Mouse (Mus musculus): ENCODE data around the gene Mlkl. TPM values are rescaled to one million over a fixed set of nuclear protein-coding genes. Genes with fewer than 3 reads are reported as not detected.

Gene Mlkl
- 13.9 TPM for polyA plus RNA-seq (2021)

GRCm38 (mm10) chr8:111337890-111338347, at the start of gene Mlkl:
Gene Mlkl, minus strand, starts transcription at chr8:111338177.
- no peak for TF ChIP-seq CTCF (IDR thresholded peaks at IDR 0.05)
- ChIA-PET POLR2A (no interaction called here), CTCF (interaction anchor here (1.0 to 1.6 kb wide), 3 partner anchors 21 to 105 kb away, joined by 3 to 5 read pairs (median 5); no protein-coding TSS in a partner anchor)
- ATAC-seq (peak; percentile 58), DNase-seq (ENCODE audit: low read depth, low spot score) (peak; percentile 20)
- H3K27me3 ChIP-seq: no peaks in the 10 kb centered on the region
- in situ Hi-C loops (cut with MboI; ENCODE audit: low pct_unique_long_range_greater_than_20kb): no loop called here

GRCm38 (mm10) chr8:111385915-111386314, 47.9 kb upstream of the Mlkl start:
- DNase-seq (ENCODE audit: low read depth, low spot score) (no peak), ATAC-seq (no peak)
- in situ Hi-C loops (cut with MboI; ENCODE audit: low pct_unique_long_range_greater_than_20kb): no loop called here

GRCm38 (mm10) chr8:111384628-111385027, 46.7 kb upstream of the Mlkl start:
- CTCF ChIA-PET: no interaction called here
- in situ Hi-C loops (cut with MboI; ENCODE audit: low pct_unique_long_range_greater_than_20kb): no loop called here
- no peak for ATAC-seq
- TF ChIP-seq CTCF (IDR thresholded peaks at IDR 0.05): no peak
- DNase-seq (ENCODE audit: low read depth, low spot score): no peak
- POLR2A ChIA-PET: no interaction called here
- H3K27me3 ChIP-seq: peaks cover 8% of the 10 kb centered on the region

More at GRCm38 (mm10) chr8:111385915-111386314, 47.9 kb upstream of the Mlkl start:
- ChIA-PET POLR2A (interaction anchor here (0.9 to 1.1 kb wide), 2 partner anchors 20 to 87 kb away, joined by 3 read pairs; no protein-coding TSS in a partner anchor), CTCF (no interaction called here)
- peaks cover 8% of the 10 kb centered on the region for H3K27me3 ChIP-seq
- TF ChIP-seq CTCF (IDR thresholded peaks at IDR 0.05): no peak

- ATAC-seq (no peak), DNase-seq (ENCODE audit: low read depth, low spot score) (no peak)
- ChIA-PET CTCF (no interaction called here), POLR2A (no interaction called here)
- in situ Hi-C loops (cut with MboI; ENCODE audit: low pct_unique_long_range_greater_than_20kb): no loop called here
- no peaks in the 10 kb centered on the region for H3K27me3 ChIP-seq
- TF ChIP-seq CTCF (IDR thresholded peaks at IDR 0.05): no peak
Measured at GRCm38 (mm10) chr8:111375192-111375591, 37.2 kb upstream of the Mlkl start.

- no peaks in the 10 kb centered on the region for H3K27me3 ChIP-seq
- ChIA-PET CTCF (interaction anchor here (1.3 to 1.4 kb wide), 2 partner anchors 10 to 11 kb away, joined by 3 to 4 read pairs; no protein-coding TSS in a partner anchor), POLR2A (no interaction called here)
- in situ Hi-C loops (cut with MboI; ENCODE audit: low pct_unique_long_range_greater_than_20kb): no loop called here
- no peak for TF ChIP-seq CTCF (IDR thresholded peaks at IDR 0.05)
- no peak for ATAC-seq
- no peak for DNase-seq (ENCODE audit: low read depth, low spot score)
Measured at GRCm38 (mm10) chr8:111369711-111370110, 31.7 kb upstream of the Mlkl start.

- H3K27me3 ChIP-seq: no peaks in the 10 kb centered on the region
- ATAC-seq: no peak
- ChIA-PET POLR2A (no interaction called here), CTCF (interaction anchor here (1.2 to 1.4 kb wide), 2 partner anchors 24 to 72 kb away, joined by 3 read pairs; no protein-coding TSS in a partner anchor)
- in situ Hi-C loops (cut with MboI; ENCODE audit: low pct_unique_long_range_greater_than_20kb): no loop called here
- DNase-seq (ENCODE audit: low read depth, low spot score): no peak
- TF ChIP-seq CTCF (IDR thresholded peaks at IDR 0.05): no peak
Measured at GRCm38 (mm10) chr8:111367350-111367749, 29.4 kb upstream of the Mlkl start.

- H3K27me3 ChIP-seq: no peaks in the 10 kb centered on the region
- POLR2A ChIA-PET: interaction anchor here (1.6 kb wide), 1 partner anchor 19 kb away, joined by 3 read pairs; no protein-coding TSS in a partner anchor
- in situ Hi-C loops (cut with MboI; ENCODE audit: low pct_unique_long_range_greater_than_20kb): no loop called here
- no peak for TF ChIP-seq CTCF (IDR thresholded peaks at IDR 0.05)
- ATAC-seq (no peak), DNase-seq (ENCODE audit: low read depth, low spot score) (no peak)
- CTCF ChIA-PET: interaction anchor here (1.2 kb wide), 1 partner anchor 73 kb away, joined by 3 read pairs; no protein-coding TSS in a partner anchor
Measured at GRCm38 (mm10) chr8:111366610-111367234, 28.7 kb upstream of the Mlkl start.

- POLR2A ChIA-PET: no interaction called here
- in situ Hi-C loops (cut with MboI; ENCODE audit: low pct_unique_long_range_greater_than_20kb): no loop called here
Measured at GRCm38 (mm10) chr8:111363489-111363888, 25.5 kb upstream of the Mlkl start.

GRCm38 (mm10) chr8:111360579-111361209, 22.7 kb upstream of the Mlkl start:
- TF ChIP-seq CTCF (IDR thresholded peaks at IDR 0.05): no peak
- ChIA-PET CTCF (interaction anchor here (1.1 kb wide), 1 partner anchor 13 kb away, joined by 3 read pairs; no protein-coding TSS in a partner anchor), POLR2A (no interaction called here)
- no peak for DNase-seq (ENCODE audit: low read depth, low spot score)
- H3K27me3 ChIP-seq: no peaks in the 10 kb centered on the region
- in situ Hi-C loops (cut with MboI; ENCODE audit: low pct_unique_long_range_greater_than_20kb): no loop called here
- ATAC-seq: peak; percentile 67

More at GRCm38 (mm10) chr8:111363489-111363888, 25.5 kb upstream of the Mlkl start:
- CTCF ChIA-PET: no interaction called here
- ATAC-seq: no peak
- no peak for DNase-seq (ENCODE audit: low read depth, low spot score)
- no peaks in the 10 kb centered on the region for H3K27me3 ChIP-seq
- TF ChIP-seq CTCF (IDR thresholded peaks at IDR 0.05): no peak

- TF ChIP-seq CTCF (IDR thresholded peaks at IDR 0.05): no peak
- ATAC-seq (no peak), DNase-seq (ENCODE audit: low read depth, low spot score) (no peak)
- CTCF ChIA-PET: interaction anchor here (0.8 to 1.4 kb wide), 2 partner anchors 10 to 13 kb away, joined by 3 to 4 read pairs; no protein-coding TSS in a partner anchor
- POLR2A ChIA-PET: no interaction called here
- no peaks in the 10 kb centered on the region for H3K27me3 ChIP-seq
- in situ Hi-C loops (cut with MboI; ENCODE audit: low pct_unique_long_range_greater_than_20kb): no loop called here
Measured at GRCm38 (mm10) chr8:111359936-111360335, 22.0 kb upstream of the Mlkl start.

- no peaks in the 10 kb centered on the region for H3K27me3 ChIP-seq
- in situ Hi-C loops (cut with MboI; ENCODE audit: low pct_unique_long_range_greater_than_20kb): no loop called here
- no peak for TF ChIP-seq CTCF (IDR thresholded peaks at IDR 0.05)
- no peak for ATAC-seq
- CTCF ChIA-PET: interaction anchor here (1.1 to 1.4 kb wide), 2 partner anchors 11 to 22 kb away, joined by 3 read pairs; no protein-coding TSS in a partner anchor
- no peak for DNase-seq (ENCODE audit: low read depth, low spot score)
- POLR2A ChIA-PET: interaction anchor here (0.6 kb wide), 1 partner anchor 997 kb away, joined by 3 read pairs; no protein-coding TSS in a partner anchor
Measured at GRCm38 (mm10) chr8:111358905-111359304, 20.9 kb upstream of the Mlkl start.

All from Patski (cell line).